Mouse (Mus musculus) liver, embryonic 16.5 days (tissue): ENCODE results near the gene Smim10l1. TPM values are rescaled to one million over a fixed set of nuclear protein-coding genes. Genes with fewer than 3 reads are reported as not detected.

Source experiments
- ATAC-seq: fragments of 200-750 bp; cut with Nextera tagmentation; 2 replicates; pipeline ENCODE4 v1.8.0; 2017; ENCODE audit warnings: low read depth, mild to moderate bottlenecking, moderate number of reproducible peaks, moderate library complexity
- H3K27ac ChIP-seq: fragments of 300-500 bp; sonication (generic); 2 replicates; pipeline ENCODE4 v1.5.1; 2014; ENCODE audit warnings: mild to moderate bottlenecking, low read length
- H3K27me3 ChIP-seq: fragments of 300-500 bp; sonication (generic); 2 replicates; pipeline ENCODE4 v1.6.1; 2014; ENCODE audit warnings: low read depth, low read length, mixed read lengths; ENCODE audit not compliant: control insufficient read depth, insufficient read depth
- H3K36me3 ChIP-seq: fragments of 300-500 bp; sonication (generic); 2 replicates; pipeline ENCODE4 v1.6.1; 2014; ENCODE audit warnings: mild to moderate bottlenecking; ENCODE audit not compliant: control insufficient read depth, insufficient read depth
- H3K4me1 ChIP-seq: fragments of 300-500 bp; sonication (generic); 2 replicates; pipeline ENCODE4 v1.6.1; 2014; ENCODE audit warnings: low read depth, low read length, mixed read lengths; ENCODE audit not compliant: control insufficient read depth
- H3K4me2 ChIP-seq: fragments of 300-500 bp; sonication (generic); 2 replicates; pipeline ENCODE4 v1.6.1; 2014; ENCODE audit warnings: low read depth, low read length, mixed read lengths
- H3K4me3 ChIP-seq: fragments of 300-500 bp; sonication (generic); 2 replicates; pipeline ENCODE4 v1.5.1; 2014; ENCODE audit warnings: low read depth, mild to moderate bottlenecking, low read length
- H3K9ac ChIP-seq: fragments of 300-500 bp; sonication (generic); 2 replicates; pipeline ENCODE4 v1.6.1; 2014; ENCODE audit warnings: low read depth, low read length
- H3K9me3 ChIP-seq: fragments of 300-500 bp; sonication (generic); replicated peaks from 2 replicates; pipeline ENCODE4 v1.6.1; 2016; ENCODE audit warnings: low read length; ENCODE audit not compliant: control insufficient read depth
- WGBS: fragments of 180-500 bp; shearing (Covaris S2); extraction: QIAGEN DNeasy Blood & Tissue Kit; methylation state at CpG from one replicate; pipeline ENCODE4 v1.1.7; 2014; ENCODE audit not compliant: insufficient replicate concordance; 5-methylcytosine and 5-hydroxymethylcytosine counted together
- polyA plus RNA-seq: library from polyadenylated mRNA; unstranded; fragments of >200 nt; fragmentation: Nextera tagmentation; extraction: Ambion mirVana; gene quantifications from 2 replicates; pipeline ENCODE4 v1.2.1, GENCODE M21; 2015

The Smim10l1 gene
- 28.7 and 32.9 TPM in 2 replicates for polyA plus RNA-seq

- Histone ChIP-seq H3K9me3 (no peaks in the 10 kb centered on the region), H3K4me1 (no peaks in the 10 kb centered on the region; the same call in 1 of the 2 replicates), H3K4me2 (peak within 1 kb of the TSS; percentile 67), H3K27me3 (no peaks in the 10 kb centered on the region), H3K4me3 (peak within 1 kb of the TSS; percentile 70), H3K9ac (peak within 1 kb of the TSS; percentile 76), H3K27ac (peak within 1 kb of the TSS; percentile 88), H3K36me3 (no peaks in the 10 kb centered on the region)
- ATAC-seq = no peak
These were observed at the start of gene Smim10l1 for GRCm38 (mm10) chr6:133104609-133104921. Smim10l1 (plus strand) TSS chr6:133104909.

- no peak within 1 kb of the TSS for H3K27ac ChIP-seq
- H3K4me1 ChIP-seq = no peaks in the 10 kb centered on the region
- no peaks in the 10 kb centered on the region for H3K9me3 ChIP-seq
- H3K36me3 ChIP-seq = no peaks in the 10 kb centered on the region
- no peaks in the 10 kb centered on the region for H3K27me3 ChIP-seq
- H3K9ac ChIP-seq = no peak within 1 kb of the TSS
- no peak for ATAC-seq
- no peak within 1 kb of the TSS for H3K4me3 ChIP-seq
- no peak within 1 kb of the TSS for H3K4me2 ChIP-seq
These were observed 49.0 kb upstream of the Smim10l1 start, which contains the start of gene Tas2r140 for GRCm38 (mm10) chr6:133055716-133056115. Tas2r140 (minus strand) TSS chr6:133055816.

GRCm38 (mm10) chr6:133092226-133092625 lies 12.5 kb upstream of the Smim10l1 start:
- Histone ChIP-seq H3K9ac (no peak overlapping the region), H3K9me3 (no peaks in the 10 kb centered on the region), H3K27ac (no peak overlapping the region), H3K4me1 (no peaks in the 10 kb centered on the region), H3K4me2 (no peak overlapping the region), H3K36me3 (no peaks in the 10 kb centered on the region), H3K27me3 (no peaks in the 10 kb centered on the region), H3K4me3 (no peak overlapping the region)
- 75% methylated on average over 8 of the region's 8 CpGs for WGBS
- no peak for ATAC-seq

GRCm38 (mm10) chr6:133102430-133102829 lies 2.3 kb upstream of the Smim10l1 start:
- Histone ChIP-seq H3K36me3 (no peaks in the 10 kb centered on the region), H3K4me2 (no peak overlapping the region), H3K4me3 (no peak overlapping the region), H3K9me3 (no peaks in the 10 kb centered on the region), H3K9ac (no peak overlapping the region), H3K4me1 (no peaks in the 10 kb centered on the region; the same call in 1 of the 2 replicates), H3K27me3 (no peaks in the 10 kb centered on the region), H3K27ac (no peak overlapping the region)
- ATAC-seq = no peak
- 31% methylated on average over 1 of the region's 1 CpGs for WGBS

- Histone ChIP-seq H3K4me2 (peak overlapping the region; percentile 67), H3K4me3 (peak overlapping the region; percentile 70), H3K27ac (peak overlapping the region; percentile 88), H3K36me3 (no peaks in the 10 kb centered on the region), H3K9me3 (no peaks in the 10 kb centered on the region), H3K4me1 (no peaks in the 10 kb centered on the region; the same call in 1 of the 2 replicates), H3K9ac (peak overlapping the region; percentile 76), H3K27me3 (no peaks in the 10 kb centered on the region)
- under 1% methylated on average over 61 of the region's 62 CpGs for WGBS
- ATAC-seq = peak; percentile 97
These were observed 482 bp downstream of the Smim10l1 start for GRCm38 (mm10) chr6:133104922-133105859.

Other genes starting within 250 kb of the Smim10l1 start
- not detected in 2 replicates for gene Tas2r116, start 249.5 kb upstream of the Smim10l1 start, polyA plus RNA-seq
- not detected in 2 replicates for gene Tas2r110, start 236.9 kb upstream of the Smim10l1 start, polyA plus RNA-seq
- not detected in 2 replicates for gene Tas2r113, start 211.9 kb upstream of the Smim10l1 start, polyA plus RNA-seq
- gene Tas2r125, start 195.3 kb upstream of the Smim10l1 start, polyA plus RNA-seq = not detected in 2 replicates
- not detected in 2 replicates for gene Tas2r129, start 153.8 kb upstream of the Smim10l1 start, polyA plus RNA-seq
- gene Tas2r131, start 147.0 kb upstream of the Smim10l1 start, polyA plus RNA-seq = not detected in 2 replicates
- gene Tas2r109, start 123.9 kb upstream of the Smim10l1 start, polyA plus RNA-seq = not detected in 2 replicates
- not detected in 2 replicates for gene Tas2r103, start 67.8 kb upstream of the Smim10l1 start, polyA plus RNA-seq
- gene Tas2r140, start 49.1 kb upstream of the Smim10l1 start, polyA plus RNA-seq = not detected in 2 replicates
- gene 5530400C23Rik, start 187.3 kb downstream of the Smim10l1 start, polyA plus RNA-seq = not detected in 2 replicates